Mouse (Mus musculus): ENCODE data around the gene Limd2. TPM values are rescaled to one million over a fixed set of nuclear protein-coding genes. Genes with fewer than 3 reads are reported as not detected.
"Not testable (repeated sequence)": the region's sequence is repeated elsewhere in the genome, so short reads cannot be mapped to it uniquely, and the experiment has no call there.

Gene Limd2
- polyA plus RNA-seq (2015; fragmentation: Nextera tagmentation; extraction: Ambion mirVana) = 119 TPM in 2 replicates

DNA sequence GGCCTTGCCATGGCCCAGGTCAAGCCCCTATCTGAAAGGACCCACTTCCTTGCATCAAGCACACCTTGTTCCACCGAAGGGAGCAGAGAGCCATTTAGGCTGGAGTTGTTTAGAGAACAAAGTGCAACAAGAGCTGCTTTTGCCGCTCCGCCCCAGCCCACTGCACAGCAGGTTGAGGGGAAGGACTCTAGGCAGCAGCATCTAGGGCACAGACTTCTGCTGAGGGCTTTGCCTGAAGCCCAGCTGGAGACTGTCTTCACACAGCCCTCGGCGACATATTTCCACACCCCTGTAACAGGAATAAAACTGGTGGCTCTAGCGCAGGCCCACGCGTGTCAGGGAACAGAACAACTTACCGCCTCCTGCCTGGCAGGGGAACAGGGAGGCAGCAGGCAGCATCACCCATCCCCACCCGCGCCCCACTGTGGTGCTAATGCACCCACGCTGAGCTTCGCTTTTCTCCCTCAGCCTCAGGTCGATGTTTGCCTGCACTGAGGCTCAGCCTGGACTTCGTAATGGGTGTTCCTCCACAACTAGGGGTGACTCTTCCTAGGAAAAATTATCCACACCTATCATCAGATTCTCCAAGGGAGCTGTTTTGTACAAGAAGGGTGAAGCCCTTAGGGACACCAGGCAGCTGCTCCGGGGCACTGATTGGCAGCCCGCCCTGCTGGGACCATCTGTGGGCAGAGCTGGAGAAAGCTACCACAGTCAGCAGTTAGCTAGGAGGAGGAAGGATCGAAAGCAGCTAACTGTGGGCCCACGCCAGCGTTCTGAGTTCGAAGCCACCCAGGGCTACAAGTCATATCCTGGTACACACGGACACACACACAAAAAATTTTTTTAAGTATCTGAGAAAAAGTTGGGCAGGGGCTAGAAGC lies at the start of gene Limd2, which contains the start of gene Gm10840:
Gene Limd2 (minus strand): TSS at position 20 of the 881 bp plus-strand sequence.
Gene Gm10840 (plus strand): TSS at position 10 of the 881 bp plus-strand sequence.
- H3K27me3 ChIP-seq (replicated peaks) = no peaks in the 10 kb centered on the region
- 31% methylated on average over 22 of the region's 22 CpGs for WGBS
- H3K36me3 ChIP-seq = peaks cover 57% of the 10 kb centered on the region
- peak within 1 kb of the TSS; percentile 87 for H3K4me3 ChIP-seq
- peak within 1 kb of the TSS; percentile 93 for H3K4me2 ChIP-seq
- H3K9me3 ChIP-seq = no peaks in the 10 kb centered on the region
- H3K4me1 ChIP-seq = peaks cover 33% of the 10 kb centered on the region
- peak within 1 kb of the TSS; percentile 96 for H3K9ac ChIP-seq
- peak within 1 kb of the TSS; percentile 92 for H3K27ac ChIP-seq (replicated peaks)
- no peak for ATAC-seq (ENCODE audit: extremely low read depth, insufficient number of reproducible peaks, low FRiP score, low TSS enrichment)

DNA sequence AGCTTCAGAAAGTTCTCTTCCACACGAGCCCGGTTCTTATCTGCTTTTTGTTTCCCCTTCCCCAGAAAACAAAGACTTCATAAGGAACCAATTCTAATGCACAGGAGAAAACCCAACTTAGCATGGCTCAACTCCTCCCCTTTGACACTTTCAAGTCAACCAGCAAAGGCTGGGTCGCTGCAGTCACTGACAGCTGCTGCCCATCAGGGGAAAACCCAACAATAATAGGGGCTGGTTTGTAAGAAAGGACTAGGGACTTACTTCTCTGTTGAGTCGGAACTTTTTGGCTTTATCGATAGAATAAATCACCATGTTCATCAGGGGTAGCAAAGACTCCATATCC lies 41.4 kb upstream of the Limd2 start, which contains the start of gene Strada:
Gene Strada (minus strand): TSS at position 46 of the 343 bp plus-strand sequence.
- no peaks in the 10 kb centered on the region for H3K27me3 ChIP-seq (replicated peaks)
- H3K9me3 ChIP-seq = no peaks in the 10 kb centered on the region
- H3K4me2 ChIP-seq = no peak within 1 kb of the TSS
- H3K4me3 ChIP-seq = no peak within 1 kb of the TSS
- no peak for ATAC-seq (ENCODE audit: extremely low read depth, insufficient number of reproducible peaks, low FRiP score, low TSS enrichment)
- H3K4me1 ChIP-seq = 0 out of 2 replicates have a peak, but pooled peaks cover 3% of the 10 kb centered on the region
- H3K36me3 ChIP-seq = peaks cover 90% of the 10 kb centered on the region
- WGBS = 61% methylated on average over 5 of the region's 5 CpGs
- H3K27ac ChIP-seq (replicated peaks) = 0 out of 2 replicates have a peak within 1 kb of the TSS, but pooled peaks have one; percentile 9
- H3K9ac ChIP-seq = no peak within 1 kb of the TSS

DNA sequence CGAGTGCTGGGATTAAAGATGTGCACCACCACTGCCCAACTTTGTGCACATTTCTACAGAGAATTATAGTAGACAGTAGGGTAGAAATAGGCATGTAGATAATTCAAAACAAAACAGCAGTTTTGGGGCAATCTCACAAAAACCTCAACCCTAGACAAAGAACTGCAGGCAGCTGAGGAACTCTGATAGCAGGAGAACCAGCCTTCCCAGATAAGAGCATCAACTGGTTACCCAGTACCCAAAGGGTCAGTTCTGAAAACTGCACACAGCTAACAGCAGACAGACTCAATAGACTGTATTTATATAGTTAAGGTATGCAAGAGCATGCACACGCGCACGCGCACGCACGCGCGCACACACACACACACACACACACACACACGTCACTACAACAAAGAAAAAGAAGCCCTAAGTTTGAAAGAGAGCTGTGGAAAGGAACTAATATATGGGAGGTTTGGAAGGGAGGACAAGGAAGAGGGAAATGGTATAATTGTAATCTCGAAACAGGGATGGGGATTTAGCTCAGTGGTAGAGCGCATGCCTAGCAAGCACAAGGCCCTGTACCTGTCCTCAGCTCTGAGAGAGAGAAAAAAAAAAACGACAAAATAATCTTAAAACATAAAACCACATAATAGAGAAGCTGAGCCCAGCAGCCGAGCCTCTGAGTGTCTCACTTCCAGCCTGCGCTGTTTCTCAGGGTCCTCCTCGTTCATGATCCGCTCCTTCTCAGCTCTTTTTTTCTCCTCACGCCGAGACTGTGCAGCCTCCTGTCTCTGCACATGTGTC lies 40.9 kb upstream of the Limd2 start:
- peaks cover 90% of the 10 kb centered on the region for H3K36me3 ChIP-seq
- H3K4me3 ChIP-seq = no peak overlapping the region
- 0 out of 2 replicates have a peak, but pooled peaks cover 3% of the 10 kb centered on the region for H3K4me1 ChIP-seq
- H3K27ac ChIP-seq (replicated peaks) = 0 out of 2 replicates have a peak overlapping the region, but pooled peaks have one; percentile 9
- H3K9ac ChIP-seq = no peak overlapping the region
- no peak for ATAC-seq (ENCODE audit: extremely low read depth, insufficient number of reproducible peaks, low FRiP score, low TSS enrichment)
- WGBS = 88% methylated on average over 19 of the region's 19 CpGs
- H3K9me3 ChIP-seq = no peaks in the 10 kb centered on the region
- H3K27me3 ChIP-seq (replicated peaks) = no peaks in the 10 kb centered on the region
- H3K4me2 ChIP-seq = no peak overlapping the region

DNA sequence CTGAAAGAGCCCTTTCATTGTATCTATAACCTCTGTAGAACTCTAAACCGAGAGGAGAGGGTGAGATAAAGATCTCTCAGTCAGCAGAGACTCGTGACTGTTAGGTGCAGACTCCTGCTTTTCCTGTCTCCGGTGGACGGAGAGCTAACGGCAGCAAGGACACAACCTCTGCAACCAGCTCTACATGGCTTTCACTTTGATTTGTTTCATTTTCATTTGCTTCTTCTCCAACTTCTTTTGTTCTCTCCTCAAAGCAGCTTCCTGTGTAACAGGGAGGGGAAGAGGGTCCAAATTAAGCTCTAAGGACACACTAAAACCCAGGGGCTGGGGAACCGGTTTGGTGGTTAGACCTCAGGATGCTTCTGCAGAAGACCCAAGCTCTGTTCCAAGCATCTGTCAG lies 40.1 kb upstream of the Limd2 start:
- Histone ChIP-seq H3K9ac (no peak overlapping the region), H3K27me3 (replicated peaks) (no peaks in the 10 kb centered on the region), H3K27ac (replicated peaks) (0 out of 2 replicates have a peak overlapping the region, but pooled peaks have one; percentile 5), H3K4me1 (peaks cover 8% of the 10 kb centered on the region), H3K4me3 (no peak overlapping the region), H3K4me2 (no peak overlapping the region), H3K9me3 (no peaks in the 10 kb centered on the region), H3K36me3 (peaks cover 86% of the 10 kb centered on the region)
- ATAC-seq (ENCODE audit: extremely low read depth, insufficient number of reproducible peaks, low FRiP score, low TSS enrichment) = no peak
- WGBS = 63% methylated on average over 6 of the region's 6 CpGs

DNA sequence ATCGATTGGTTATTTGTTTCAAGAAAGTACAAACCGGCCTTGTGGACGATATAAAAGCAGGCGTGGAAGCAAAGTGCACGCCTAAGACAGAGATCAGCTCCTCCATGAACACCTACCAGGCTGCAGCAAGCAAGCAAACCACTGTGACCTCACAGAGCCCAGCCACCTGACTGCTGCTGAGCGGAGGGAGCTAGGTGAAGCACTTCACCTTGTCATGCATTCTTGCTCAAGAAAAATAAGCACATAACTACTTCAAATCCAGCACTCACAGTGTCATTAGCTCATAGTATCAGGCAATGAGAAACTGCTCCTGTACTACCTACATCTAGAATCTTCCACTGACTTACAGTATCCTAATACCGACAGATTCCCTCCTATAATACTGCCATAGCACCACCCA lies 39.3 kb upstream of the Limd2 start:
- not testable (repeated sequence) for H3K4me2 ChIP-seq
- WGBS = 93% methylated on average over 7 of the region's 7 CpGs

DNA sequence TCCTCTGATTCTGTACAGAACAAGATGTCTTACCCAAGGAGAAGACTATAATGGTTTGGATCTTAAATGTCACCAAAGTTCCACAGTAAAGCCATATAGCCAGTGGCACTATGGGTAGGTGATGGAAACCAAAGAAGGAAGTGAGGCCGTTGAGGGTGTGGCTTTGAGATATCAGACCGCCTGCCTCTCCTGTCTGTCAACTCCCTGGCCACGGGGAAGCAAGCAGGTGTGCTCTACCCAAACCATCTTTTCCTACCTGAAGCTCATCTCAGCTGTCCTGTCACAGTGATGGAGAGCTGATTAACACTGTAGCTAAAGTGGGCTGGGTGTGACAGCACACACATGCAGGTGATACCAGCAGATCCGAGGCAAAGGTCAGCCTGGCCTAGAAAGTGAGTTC lies 37.6 kb upstream of the Limd2 start:
- Histone ChIP-seq H3K9me3 (no peaks in the 10 kb centered on the region), H3K27ac (replicated peaks) (no peak overlapping the region), H3K9ac (no peak overlapping the region), H3K27me3 (replicated peaks) (no peaks in the 10 kb centered on the region), H3K36me3 (peaks cover 62% of the 10 kb centered on the region), H3K4me1 (peaks cover 25% of the 10 kb centered on the region), H3K4me3 (no peak overlapping the region), H3K4me2 (no peak overlapping the region)
- ATAC-seq (ENCODE audit: extremely low read depth, insufficient number of reproducible peaks, low FRiP score, low TSS enrichment) = no peak
- 76% methylated on average over 4 of the region's 4 CpGs for WGBS

More for the DNA sequence above, 39.3 kb upstream of the Limd2 start:
- Histone ChIP-seq H3K36me3 (peaks cover 79% of the 10 kb centered on the region), H3K4me1 (peaks cover 14% of the 10 kb centered on the region)
- not testable (repeated sequence) for H3K9ac ChIP-seq; H3K27me3 ChIP-seq (replicated peaks); ATAC-seq (ENCODE audit: extremely low read depth, insufficient number of reproducible peaks, low FRiP score, low TSS enrichment); H3K4me3 ChIP-seq; H3K27ac ChIP-seq (replicated peaks); H3K9me3 ChIP-seq

DNA sequence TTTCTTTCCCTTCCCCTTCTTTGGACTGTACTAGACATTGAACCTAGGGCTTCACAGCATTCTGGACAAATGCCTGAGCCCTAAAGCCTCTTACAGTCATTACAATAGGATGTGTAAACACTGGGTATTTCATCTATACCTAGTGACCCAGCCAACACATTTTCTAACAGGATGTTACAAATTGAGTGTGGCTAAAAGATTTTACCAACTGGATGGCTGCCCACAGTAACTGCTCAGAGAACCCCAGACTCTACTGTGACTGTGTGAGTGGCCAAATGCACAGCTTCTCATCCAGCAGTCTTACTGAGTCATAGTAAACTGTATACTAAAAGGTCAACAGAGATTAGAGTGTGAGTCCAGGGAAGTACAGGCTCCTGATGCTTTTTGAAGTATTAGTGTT lies 34.7 kb upstream of the Limd2 start:
- Histone ChIP-seq H3K9me3 (no peaks in the 10 kb centered on the region), H3K36me3 (peaks cover 35% of the 10 kb centered on the region), H3K9ac (peak overlapping the region; percentile 37; the same call in 1 of the 2 replicates), H3K27me3 (replicated peaks) (no peaks in the 10 kb centered on the region), H3K4me1 (peaks cover 33% of the 10 kb centered on the region), H3K4me3 (no peak overlapping the region), H3K27ac (replicated peaks) (peak overlapping the region; percentile 64), H3K4me2 (no peak overlapping the region)
- ATAC-seq (ENCODE audit: extremely low read depth, insufficient number of reproducible peaks, low FRiP score, low TSS enrichment) = no peak

DNA sequence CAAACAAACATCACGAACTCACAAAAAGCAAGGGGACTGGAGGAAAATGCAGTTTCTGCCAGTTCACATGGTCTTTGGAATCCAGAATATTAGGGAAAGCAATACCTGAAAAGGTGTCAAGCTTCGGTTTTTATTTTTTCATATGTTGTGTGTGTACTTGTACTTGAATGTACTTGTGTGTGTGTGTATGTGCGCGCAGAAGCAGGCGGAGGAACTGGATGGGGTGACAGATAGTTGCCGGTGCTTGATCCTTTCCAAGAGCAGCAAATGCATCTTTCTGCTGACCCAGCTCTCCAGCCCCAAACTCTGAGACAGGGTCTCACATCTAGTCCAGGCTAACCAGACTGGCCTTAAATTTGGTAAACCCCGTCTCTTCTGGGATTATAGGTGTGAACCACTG lies 34.2 kb upstream of the Limd2 start:
- ATAC-seq (ENCODE audit: extremely low read depth, insufficient number of reproducible peaks, low FRiP score, low TSS enrichment) = no peak
- Histone ChIP-seq H3K4me2 (no peak overlapping the region), H3K9me3 (no peaks in the 10 kb centered on the region), H3K36me3 (peaks cover 30% of the 10 kb centered on the region), H3K9ac (no peak overlapping the region), H3K27me3 (replicated peaks) (no peaks in the 10 kb centered on the region), H3K4me1 (peaks cover 33% of the 10 kb centered on the region), H3K4me3 (no peak overlapping the region), H3K27ac (replicated peaks) (peak overlapping the region; percentile 64)
- WGBS = 89% methylated on average over 7 of the region's 7 CpGs

DNA sequence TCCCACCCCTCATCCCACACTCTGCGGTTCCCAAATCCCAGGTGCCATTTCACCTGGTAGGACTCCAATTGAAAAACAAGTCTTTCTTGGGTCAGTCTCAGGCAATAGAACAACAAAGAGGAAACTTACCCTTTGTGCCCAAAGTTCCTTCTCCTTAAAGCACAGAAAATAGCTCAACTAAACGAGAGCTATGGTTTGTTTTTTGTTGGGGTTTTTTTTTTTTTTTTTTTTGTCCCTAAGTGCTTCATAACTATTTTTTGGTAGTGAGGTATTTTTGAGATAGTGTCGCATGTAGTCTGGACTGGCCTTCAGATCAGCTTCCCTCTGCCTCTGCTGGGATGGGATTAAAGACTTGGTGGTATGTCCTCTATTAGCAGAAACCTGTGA lies 33.5 kb upstream of the Limd2 start:
- Histone ChIP-seq H3K27me3 (replicated peaks) (no peaks in the 10 kb centered on the region), H3K27ac (replicated peaks) (peak overlapping the region; percentile 84), H3K9ac (peak overlapping the region; percentile 83), H3K36me3 (peaks cover 30% of the 10 kb centered on the region), H3K4me1 (peaks cover 33% of the 10 kb centered on the region), H3K4me3 (peak overlapping the region; percentile 67), H3K9me3 (no peaks in the 10 kb centered on the region), H3K4me2 (peak overlapping the region; percentile 89)
- 24% methylated on average over 3 of the region's 3 CpGs for WGBS
- no peak for ATAC-seq (ENCODE audit: extremely low read depth, insufficient number of reproducible peaks, low FRiP score, low TSS enrichment)

DNA sequence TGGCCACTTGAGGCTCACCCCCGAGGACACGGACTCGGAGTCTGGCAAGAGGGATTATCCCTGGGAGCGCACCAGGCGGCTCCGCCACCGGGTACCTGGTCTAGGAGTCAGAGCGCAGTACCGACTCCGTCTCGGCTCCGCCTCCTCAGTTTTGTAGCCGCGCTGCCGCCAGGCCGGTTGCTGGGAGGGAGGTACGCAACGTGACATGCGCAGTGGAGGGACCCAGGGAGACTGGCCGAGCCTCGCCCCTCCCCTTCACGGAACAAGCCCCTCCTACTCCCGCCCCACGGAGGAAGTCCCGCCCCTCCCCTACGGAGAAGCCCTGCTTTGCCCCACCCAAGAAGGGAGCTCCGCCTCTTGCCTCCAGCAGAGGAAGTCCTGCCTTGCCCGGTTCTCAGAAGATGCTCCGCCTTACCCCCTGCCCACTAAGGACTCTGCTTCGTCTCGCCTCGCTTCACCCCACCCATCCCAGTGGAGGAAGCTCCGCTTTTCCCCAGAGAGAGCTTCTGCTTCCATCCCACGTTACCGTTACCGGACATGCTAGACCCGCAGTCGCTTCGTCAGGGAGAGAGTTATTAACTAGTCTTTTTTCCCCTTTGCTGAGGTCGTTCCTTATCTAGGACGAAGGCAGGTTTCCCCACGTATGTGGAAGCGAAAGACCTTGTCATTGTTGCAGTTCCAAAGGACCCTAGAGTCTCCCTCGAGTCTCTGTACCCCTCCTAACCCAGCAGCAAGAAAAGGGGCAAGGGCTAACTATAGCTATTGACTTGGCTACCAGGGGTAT lies 32.9 kb upstream of the Limd2 start:
- Histone ChIP-seq H3K9me3 (no peaks in the 10 kb centered on the region), H3K4me2 (peak overlapping the region; percentile 89), H3K4me1 (peaks cover 33% of the 10 kb centered on the region), H3K27ac (replicated peaks) (peak overlapping the region; percentile 84), H3K27me3 (replicated peaks) (no peaks in the 10 kb centered on the region), H3K4me3 (peak overlapping the region; percentile 67), H3K36me3 (peaks cover 25% of the 10 kb centered on the region), H3K9ac (peak overlapping the region; percentile 83)
- peak; percentile 96 for ATAC-seq (ENCODE audit: extremely low read depth, insufficient number of reproducible peaks, low FRiP score, low TSS enrichment)
- 3% methylated on average over 41 of the region's 44 CpGs for WGBS
